Mouse (Mus musculus): ENCODE measurements at regions not wholly inside any gene's neighbourhood (a gene's known extent, or its start where the extent isn't known, plus 50 kb on each side); places are given as distances from the start of the nearest gene placed in this dataset.

GRCm38 (mm10) chr13:16676873-16677272 lies 665.2 kb downstream of the Inhba start:
- Histone ChIP-seq H3K4me3 (ENCODE audit: low read depth, low read length) (no peak overlapping the region), H3K9ac (ENCODE audit: low read length) (no peak overlapping the region), H3K4me1 (replicated peaks; ENCODE audit: control insufficient read depth, insufficient read depth) (no peaks in the 10 kb centered on the region), H3K27me3 (ENCODE audit: control insufficient read depth, insufficient read depth, low read length) (no peaks in the 10 kb centered on the region), H3K36me3 (ENCODE audit: control insufficient read depth, insufficient read depth, low read length) (no peaks in the 10 kb centered on the region), H3K4me2 (replicated peaks; ENCODE audit: low read depth) (no peak overlapping the region), H3K27ac (replicated peaks) (no peak overlapping the region), H3K9me3 (ENCODE audit: control insufficient read depth, low read length) (no peaks in the 10 kb centered on the region)
- TF ChIP-seq CTCF (IDR thresholded peaks at IDR 0.05; ENCODE audit: low read depth) (no peak), EP300 (optimal IDR thresholded peaks at IDR 0.05) (no peak)
- 85% methylated on average over 1 of the region's 1 CpGs for WGBS
- no peak for ATAC-seq (ENCODE audit: low FRiP score, low TSS enrichment)
- no peak for DNase-seq (ENCODE audit: low spot score)

DNA sequence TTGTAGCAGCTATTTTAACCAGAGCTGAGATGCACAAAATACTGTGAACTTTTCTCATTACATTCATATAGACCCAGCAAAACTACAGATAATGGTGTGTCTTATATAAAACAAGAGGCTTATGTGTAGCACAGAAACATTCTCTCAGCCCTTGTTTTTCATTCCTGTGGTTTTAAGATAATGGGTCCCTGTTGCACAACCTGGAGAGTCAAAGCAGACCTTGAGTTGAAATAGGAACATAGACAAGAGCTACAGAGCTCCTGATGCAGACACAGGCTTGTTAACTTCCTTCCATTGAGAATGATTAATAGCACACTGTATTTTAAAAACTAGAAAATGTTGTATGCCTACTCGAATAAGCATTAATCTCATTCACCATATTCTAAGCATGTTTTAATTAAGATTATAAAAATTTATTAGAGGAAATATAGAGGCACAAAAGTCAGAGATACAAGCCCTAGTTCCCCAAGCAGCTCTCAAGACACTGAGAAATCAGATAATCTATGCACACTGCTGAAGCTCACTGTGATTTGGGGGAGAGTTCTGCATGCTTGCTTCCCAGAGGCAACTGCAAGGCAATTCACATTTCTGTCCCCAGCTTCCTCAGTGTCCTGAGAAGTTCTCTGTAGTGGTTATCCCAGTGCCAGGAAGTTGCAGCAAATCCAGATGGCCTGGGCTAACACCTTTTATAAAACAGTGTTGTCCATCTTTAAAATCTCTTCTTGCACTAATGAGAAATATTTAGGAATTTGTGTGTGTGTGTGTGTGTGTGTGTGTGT lies 666.8 kb downstream of the Inhba start:
- WGBS, result 56% methylated on average over 1 of the region's 1 CpGs
- ATAC-seq (ENCODE audit: low FRiP score, low TSS enrichment), result no peak
- Histone ChIP-seq H3K9ac (ENCODE audit: low read length) (no peak overlapping the region), H3K4me1 (replicated peaks; ENCODE audit: control insufficient read depth, insufficient read depth) (no peaks in the 10 kb centered on the region), H3K9me3 (ENCODE audit: control insufficient read depth, low read length) (no peaks in the 10 kb centered on the region), H3K27ac (replicated peaks) (no peak overlapping the region), H3K4me3 (ENCODE audit: low read depth, low read length) (no peak overlapping the region), H3K36me3 (ENCODE audit: control insufficient read depth, insufficient read depth, low read length) (no peaks in the 10 kb centered on the region), H3K27me3 (ENCODE audit: control insufficient read depth, insufficient read depth, low read length) (no peaks in the 10 kb centered on the region), H3K4me2 (replicated peaks; ENCODE audit: low read depth) (no peak overlapping the region)
- TF ChIP-seq CTCF (IDR thresholded peaks at IDR 0.05; ENCODE audit: low read depth), result no peak
- TF ChIP-seq EP300 (optimal IDR thresholded peaks at IDR 0.05), result no peak
- DNase-seq (ENCODE audit: low spot score), result no peak

DNA sequence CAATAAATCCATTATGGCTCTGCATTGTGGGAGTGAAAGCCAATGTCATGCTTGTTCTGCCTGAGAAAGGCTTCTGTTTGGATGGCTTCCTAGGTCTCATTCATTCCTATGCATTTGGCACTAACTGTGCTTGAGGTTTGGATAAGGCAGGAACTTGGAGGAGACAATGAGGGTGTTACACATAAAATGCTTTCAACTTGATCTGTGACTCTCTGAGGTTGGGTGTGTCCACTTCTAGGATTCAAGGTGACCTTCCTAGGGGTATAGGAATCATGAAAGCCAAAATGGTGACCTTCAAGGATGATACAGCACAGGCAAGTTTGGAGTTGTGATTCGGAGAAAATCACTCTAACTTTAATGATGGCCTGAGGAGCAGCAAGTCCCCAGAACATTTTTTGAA lies 682.5 kb downstream of the Inhba start:
- Histone ChIP-seq H3K9ac (ENCODE audit: low read length) (no peak overlapping the region), H3K4me3 (ENCODE audit: low read depth, low read length) (no peak overlapping the region), H3K4me1 (replicated peaks; ENCODE audit: control insufficient read depth, insufficient read depth) (no peaks in the 10 kb centered on the region), H3K9me3 (ENCODE audit: control insufficient read depth, low read length) (no peaks in the 10 kb centered on the region), H3K4me2 (replicated peaks; ENCODE audit: low read depth) (no peak overlapping the region), H3K27me3 (ENCODE audit: control insufficient read depth, insufficient read depth, low read length) (no peaks in the 10 kb centered on the region), H3K36me3 (ENCODE audit: control insufficient read depth, insufficient read depth, low read length) (no peaks in the 10 kb centered on the region), H3K27ac (replicated peaks) (no peak overlapping the region)
- ATAC-seq (ENCODE audit: low FRiP score, low TSS enrichment), result no peak
- DNase-seq (ENCODE audit: low spot score), result no peak
- 83% methylated on average over 1 of the region's 1 CpGs for WGBS
- TF ChIP-seq EP300 (optimal IDR thresholded peaks at IDR 0.05), result no peak
- TF ChIP-seq CTCF (IDR thresholded peaks at IDR 0.05; ENCODE audit: low read depth), result no peak

DNA sequence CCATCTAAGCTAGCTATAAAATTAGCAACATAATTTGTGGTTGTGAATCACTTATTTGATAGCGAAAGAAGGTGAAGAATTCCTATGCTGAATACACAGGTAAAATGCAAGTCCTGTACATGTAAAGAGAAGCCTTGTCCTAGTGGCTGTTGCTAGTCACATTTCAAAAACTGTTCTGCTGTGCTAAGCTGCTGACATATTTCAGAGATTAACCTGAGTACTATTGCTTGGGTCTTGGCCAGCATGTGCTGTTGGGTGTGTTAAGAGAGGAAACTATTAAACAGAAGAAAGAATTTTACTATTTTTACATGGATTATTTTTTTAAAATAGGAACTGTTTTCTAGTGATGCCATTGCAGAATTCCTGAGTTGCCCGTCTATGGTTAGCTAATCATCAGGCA lies 689.3 kb downstream of the Inhba start:
- H3K9me3 ChIP-seq (ENCODE audit: control insufficient read depth, low read length), result no peaks in the 10 kb centered on the region
- no peak overlapping the region for H3K27ac ChIP-seq (replicated peaks)
- no peaks in the 10 kb centered on the region for H3K36me3 ChIP-seq (ENCODE audit: control insufficient read depth, insufficient read depth, low read length)
- no peaks in the 10 kb centered on the region for H3K4me1 ChIP-seq (replicated peaks; ENCODE audit: control insufficient read depth, insufficient read depth)
- no peak overlapping the region for H3K9ac ChIP-seq (ENCODE audit: low read length)
- no peak for DNase-seq (ENCODE audit: low spot score)
- no peak overlapping the region for H3K4me2 ChIP-seq (replicated peaks; ENCODE audit: low read depth)
- no peak overlapping the region for H3K4me3 ChIP-seq (ENCODE audit: low read depth, low read length)
- TF ChIP-seq CTCF (IDR thresholded peaks at IDR 0.05; ENCODE audit: low read depth) (no peak), EP300 (optimal IDR thresholded peaks at IDR 0.05) (no peak)
- no peak for ATAC-seq (ENCODE audit: low FRiP score, low TSS enrichment)
- WGBS, result 63% methylated on average over 2 of the region's 2 CpGs
- H3K27me3 ChIP-seq (ENCODE audit: control insufficient read depth, insufficient read depth, low read length), result no peaks in the 10 kb centered on the region

- H3K27me3 ChIP-seq (ENCODE audit: control insufficient read depth, insufficient read depth, low read length), result no peaks in the 10 kb centered on the region
- no peaks in the 10 kb centered on the region for H3K36me3 ChIP-seq (ENCODE audit: control insufficient read depth, insufficient read depth, low read length)
- H3K4me3 ChIP-seq (ENCODE audit: low read depth, low read length), result no peak overlapping the region
- ATAC-seq (ENCODE audit: low FRiP score, low TSS enrichment) (no peak), DNase-seq (ENCODE audit: low spot score) (no peak)
- no peak overlapping the region for H3K27ac ChIP-seq (replicated peaks)
- no peaks in the 10 kb centered on the region for H3K4me1 ChIP-seq (replicated peaks; ENCODE audit: control insufficient read depth, insufficient read depth)
- H3K9ac ChIP-seq (ENCODE audit: low read length), result no peak overlapping the region
- WGBS, result 59% methylated on average over 1 of the region's 1 CpGs
- TF ChIP-seq CTCF (IDR thresholded peaks at IDR 0.05; ENCODE audit: low read depth), result no peak
- TF ChIP-seq EP300 (optimal IDR thresholded peaks at IDR 0.05), result no peak
- H3K4me2 ChIP-seq (replicated peaks; ENCODE audit: low read depth), result no peak overlapping the region
- no peaks in the 10 kb centered on the region for H3K9me3 ChIP-seq (ENCODE audit: control insufficient read depth, low read length)
These were observed 690.5 kb downstream of the Inhba start for GRCm38 (mm10) chr13:16702138-16702537.

- Histone ChIP-seq H3K9me3 (ENCODE audit: control insufficient read depth, low read length) (no peaks in the 10 kb centered on the region), H3K9ac (ENCODE audit: low read length) (no peak overlapping the region), H3K36me3 (ENCODE audit: control insufficient read depth, insufficient read depth, low read length) (no peaks in the 10 kb centered on the region), H3K4me3 (ENCODE audit: low read depth, low read length) (no peak overlapping the region), H3K27me3 (ENCODE audit: control insufficient read depth, insufficient read depth, low read length) (no peaks in the 10 kb centered on the region), H3K4me2 (replicated peaks; ENCODE audit: low read depth) (no peak overlapping the region), H3K27ac (replicated peaks) (no peak overlapping the region), H3K4me1 (replicated peaks; ENCODE audit: control insufficient read depth, insufficient read depth) (no peaks in the 10 kb centered on the region)
- DNase-seq (ENCODE audit: low spot score) (no peak), ATAC-seq (ENCODE audit: low FRiP score, low TSS enrichment) (no peak)
- WGBS, result 65% methylated on average over 10 of the region's 10 CpGs
- TF ChIP-seq CTCF (IDR thresholded peaks at IDR 0.05; ENCODE audit: low read depth) (no peak), EP300 (optimal IDR thresholded peaks at IDR 0.05) (no peak)
These were observed 693.8 kb downstream of the Inhba start for GRCm38 (mm10) chr13:16705217-16706104.

All from stomach, postnatal 0 days (tissue).